Mouse (Mus musculus) gastrocnemius, adult 8-10 months (tissue): ENCODE measurements around the gene Trpv5. TPM values are rescaled to one million over a fixed set of nuclear protein-coding genes. Genes with fewer than 3 reads are reported as not detected.

Experiments
- DNase-seq, 2 experiments: peaks; one replicate each; pipeline ENCODE4 v3.0.0; 2022; ENCODE audit warnings: low spot score in 2 of 2
- total RNA-seq, 4 experiments: library from RNA; stranded (reverse); gene quantifications; 2 replicates each; pipeline ENCODE4 v1.2.4; 2022

Trpv5 gene
- total RNA-seq, 4 experiments from 2014 or later = not detected

GRCm38 (mm10) chr6:41641173-41641866 is 39.2 kb downstream of the Trpv5 start:
- DNase-seq = no peak

DNA sequence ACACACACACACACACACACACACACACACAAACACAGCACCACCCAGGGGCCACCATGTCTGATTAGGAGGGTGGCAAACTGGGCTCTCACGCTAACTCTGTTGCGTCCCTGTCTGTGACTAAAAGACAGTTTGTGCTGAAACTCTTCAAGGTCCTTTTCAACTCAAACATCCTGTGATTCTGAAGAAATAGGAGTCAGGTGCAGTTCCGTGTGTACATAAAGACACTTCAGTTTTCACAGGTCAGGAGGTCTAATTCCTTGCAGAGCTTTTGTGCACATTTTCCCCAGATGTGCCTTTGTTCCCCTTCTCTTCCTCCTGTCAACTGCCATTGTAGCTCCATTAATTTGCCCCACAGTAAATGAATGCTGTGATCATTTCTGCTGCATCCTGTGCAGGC is 40.1 kb downstream of the Trpv5 start:
- DNase-seq = no peak

DNA sequence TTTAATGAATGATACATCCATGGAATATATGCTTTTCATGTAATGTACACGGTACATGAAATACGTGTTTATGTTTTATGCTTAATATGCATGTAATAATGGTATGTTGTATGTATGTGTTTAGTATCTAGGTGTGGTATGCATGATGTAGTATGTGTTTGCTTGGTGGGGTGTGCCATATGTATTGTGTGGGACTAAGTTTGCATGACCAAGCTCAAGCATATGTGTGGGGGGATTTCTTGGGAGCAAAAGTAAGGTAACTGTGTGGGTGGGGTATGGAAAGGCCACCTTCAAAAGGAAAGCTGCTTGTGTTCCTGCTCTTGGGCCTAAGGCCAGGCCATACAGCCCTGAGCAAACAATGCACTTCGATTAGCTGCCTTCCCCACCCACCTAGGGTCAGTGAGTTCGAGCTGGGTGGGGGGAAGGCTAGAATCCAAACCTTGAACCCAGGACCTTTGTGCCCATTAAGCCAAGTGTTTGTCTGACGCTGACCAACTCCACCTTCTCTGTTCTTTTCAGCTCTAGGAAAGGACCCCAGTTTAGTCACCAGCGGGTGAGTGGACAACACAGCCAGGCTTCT is 42.6 kb downstream of the Trpv5 start:
- DNase-seq = no peak

- DNase-seq = no peak
Measured at GRCm38 (mm10) chr6:41637393-41637792, 43.2 kb downstream of the Trpv5 start.

GRCm38 (mm10) chr6:41636178-41636577 is 44.4 kb downstream of the Trpv5 start, which contains the start of gene Trpv6:
Gene Trpv6, minus strand, starts transcription at chr6:41636405.
- no peak for DNase-seq

DNA sequence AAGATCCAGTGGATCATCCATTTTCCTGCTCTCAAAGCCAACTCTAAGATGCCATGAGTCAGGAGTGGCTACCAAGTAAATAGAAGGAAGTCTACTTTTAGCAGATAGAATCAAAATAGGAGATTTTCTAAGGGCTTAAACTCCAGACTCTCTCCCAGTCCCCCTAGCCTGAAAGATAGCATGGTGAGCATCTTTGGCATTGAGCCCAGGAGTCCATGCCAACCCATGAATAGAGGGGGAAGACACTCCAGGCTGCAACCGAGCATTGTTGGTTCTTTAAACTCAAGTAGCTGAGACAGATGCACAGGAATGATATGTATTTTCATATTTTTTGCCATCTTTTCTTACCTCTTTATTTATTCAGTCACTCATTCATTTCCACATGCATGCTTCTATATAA is 45.4 kb downstream of the Trpv5 start:
- no peak for DNase-seq

DNA sequence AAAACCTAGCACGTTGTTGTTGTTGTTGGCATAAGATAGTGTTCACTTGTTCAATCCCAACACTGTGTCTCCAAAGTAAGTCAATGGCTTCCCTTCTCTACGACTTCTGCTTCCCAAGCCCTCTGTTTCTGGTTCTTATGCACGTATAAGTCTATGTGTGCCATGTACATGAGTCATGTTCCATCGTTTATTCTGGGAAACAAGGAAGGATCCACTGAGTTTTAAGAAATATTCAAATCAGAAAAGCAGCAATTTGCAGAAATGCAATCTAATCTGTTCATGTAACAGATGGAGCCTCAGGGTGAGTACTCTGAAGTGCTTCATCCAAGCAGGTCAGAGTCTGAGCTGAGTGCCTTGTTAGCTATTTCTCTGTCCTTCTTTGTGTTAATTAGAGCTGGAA is 49.0 kb downstream of the Trpv5 start:
- no peak for DNase-seq

DNA sequence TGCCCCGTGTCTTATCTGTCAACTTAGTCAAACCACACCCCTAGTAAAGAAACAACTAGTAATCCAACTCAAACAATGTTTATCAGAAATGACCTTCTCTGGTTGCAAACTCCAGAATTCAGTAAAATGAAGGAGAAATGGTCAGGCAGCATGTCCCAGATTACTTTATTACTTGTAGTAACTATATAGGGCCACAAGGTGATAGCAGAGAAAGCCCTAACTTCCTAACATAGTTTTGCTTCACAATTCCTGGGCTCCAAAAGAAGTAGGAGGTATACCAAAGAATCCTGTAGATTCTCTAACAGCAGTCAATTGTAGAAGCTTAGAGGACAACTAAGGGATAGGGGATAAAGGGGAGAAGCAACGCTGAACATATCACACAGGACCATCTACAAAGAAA is 49.8 kb downstream of the Trpv5 start:
- no peak for DNase-seq

- no peak for DNase-seq
Measured at GRCm38 (mm10) chr6:41628180-41628579, 52.4 kb downstream of the Trpv5 start.

DNA sequence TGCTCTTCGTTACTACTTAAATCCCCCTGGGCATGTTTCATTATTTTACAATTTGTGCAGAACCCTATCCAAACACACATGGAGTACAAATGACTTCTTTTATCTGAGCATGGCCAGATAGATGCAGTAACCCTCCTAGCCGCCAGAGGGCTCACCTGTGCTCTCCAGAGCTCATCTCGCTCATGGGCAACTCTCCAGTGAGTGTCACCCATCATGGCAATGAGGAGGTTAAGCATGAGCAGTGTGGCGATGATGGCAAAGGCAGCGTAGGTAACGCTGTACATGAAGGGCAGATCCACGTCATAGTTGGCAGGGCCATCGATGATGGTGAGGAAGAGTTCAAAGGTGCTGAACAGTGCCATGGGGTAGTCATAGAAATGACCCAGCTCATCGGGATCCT is 57.9 kb downstream of the Trpv5 start:
- no peak for DNase-seq

- no peak for DNase-seq
Measured at GRCm38 (mm10) chr6:41621241-41621990, 59.2 kb downstream of the Trpv5 start.

DNA sequence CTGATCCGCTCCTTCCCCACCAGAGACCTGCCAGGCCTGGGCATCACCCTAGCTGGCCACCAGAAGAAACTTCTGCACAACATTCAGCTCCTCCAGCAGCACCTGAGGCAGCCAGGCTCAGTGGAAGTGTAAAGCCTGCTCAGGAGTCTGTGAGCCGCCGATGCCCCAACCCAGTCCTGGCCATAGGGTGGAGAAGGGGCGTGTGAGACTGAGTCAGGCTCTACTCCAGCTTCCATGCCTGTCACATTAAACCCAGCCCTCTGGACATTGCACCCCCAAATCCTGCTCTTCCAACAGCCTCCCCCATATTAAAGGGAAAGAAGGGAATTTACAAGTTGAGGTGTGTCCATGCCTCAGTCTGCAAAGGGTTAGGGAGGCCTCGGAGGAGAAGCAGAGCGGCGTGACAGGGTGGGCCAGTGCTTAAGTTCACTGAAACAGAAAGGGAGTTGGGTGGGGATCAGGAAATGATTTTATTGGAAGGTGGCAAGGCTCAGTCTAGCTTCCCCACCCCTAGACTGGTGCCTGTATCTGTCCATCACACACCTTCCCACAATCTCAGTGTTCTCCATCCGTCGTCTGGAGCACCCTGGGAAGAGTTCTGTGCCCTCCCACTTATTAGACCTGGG is 60.3 kb downstream of the Trpv5 start:
- no peak for DNase-seq

DNA sequence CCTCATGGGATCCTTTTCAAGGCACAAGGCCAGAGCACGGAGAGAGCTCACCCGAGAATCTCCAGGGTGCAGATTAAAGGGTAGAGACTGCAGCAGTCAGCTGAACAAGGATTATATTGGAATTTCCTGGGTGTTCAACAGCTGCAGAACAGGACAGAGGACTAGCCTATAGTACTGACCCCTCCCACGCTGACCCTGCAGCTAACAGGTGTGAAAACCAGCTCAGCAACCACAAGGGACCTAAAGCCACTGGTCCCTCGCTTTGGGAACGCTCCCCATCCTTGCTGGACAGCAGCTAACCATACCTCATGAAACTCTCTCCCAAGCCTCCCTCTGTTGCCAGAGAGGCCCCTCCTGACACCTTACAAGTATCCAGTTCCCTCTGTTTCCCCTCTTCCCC is 72.9 kb downstream of the Trpv5 start:
- no peak for DNase-seq

- DNase-seq = no peak
Measured at GRCm38 (mm10) chr6:41606214-41606613, 74.4 kb downstream of the Trpv5 start.

GRCm38 (mm10) chr6:41605794-41606104 is 74.8 kb downstream of the Trpv5 start:
- no peak for DNase-seq

- DNase-seq = peak in 1 of 2 experiments; percentile 21
Measured at GRCm38 (mm10) chr6:41605061-41605793, 75.3 kb downstream of the Trpv5 start, which contains the start of gene Ephb6. Gene Ephb6, plus strand, starts transcription at chr6:41605482.

GRCm38 (mm10) chr6:41604401-41605050 is 76.0 kb downstream of the Trpv5 start:
- no peak for DNase-seq
